Mouse (Mus musculus) ES-Bruce4 (cell line): ENCODE data around the gene Slc35f1.

Experiments
- CTCF ChIP-seq: IDR thresholded peaks from one replicate; pipeline ENCODE4 v1.8.1; 2011; ENCODE audit warnings: low read depth, low read length
- EP300 ChIP-seq: IDR thresholded peaks from 2 replicates; pipeline ENCODE4 v1.6.1; 2011; ENCODE audit warnings: low read depth, low read length; ENCODE audit not compliant: insufficient read depth
- POLR2A ChIP-seq: IDR thresholded peaks from one replicate; pipeline ENCODE4 v1.8.1; 2011; ENCODE audit warnings: low read length; ENCODE audit not compliant: insufficient read depth

DNA sequence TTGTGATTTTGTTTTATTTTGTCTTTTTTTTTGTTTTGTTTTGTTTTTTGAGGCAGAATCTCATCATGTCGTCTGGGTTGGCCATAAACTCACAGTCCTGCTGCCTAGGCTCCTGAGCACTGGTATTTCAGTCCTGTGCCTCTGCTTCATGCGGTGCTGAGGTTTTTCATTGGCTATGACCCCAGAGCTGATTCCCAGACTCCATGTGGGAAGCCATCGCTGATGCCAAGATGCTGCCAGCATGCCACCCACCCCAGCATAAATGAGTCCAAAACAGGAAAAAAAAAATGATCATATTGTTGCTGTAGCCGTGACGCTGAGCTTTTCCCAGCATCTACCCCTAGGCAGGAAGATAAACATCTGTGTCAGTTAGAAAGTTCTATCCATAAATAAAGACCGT is 434.0 kb downstream of the Slc35f1 start:
- TF ChIP-seq CTCF (no peak), POLR2A (no peak), EP300 (no peak)
